Mouse (Mus musculus): ENCODE measurements at regions not wholly inside any gene's neighbourhood (a gene's known extent, or its start where the extent isn't known, plus 50 kb on each side); places are given as distances from the start of the nearest gene placed in this dataset.

GRCm38 (mm10) chr10:96940887-96941518, 324.2 kb downstream of the Btg1 start:
- WGBS (ENCODE audit: insufficient replicate concordance): 61% methylated on average over 6 of the region's 6 CpGs
- DNase-seq (ENCODE audit: low read depth in 3 of 3, low spot score in 3 of 3): no peak

GRCm38 (mm10) chr10:96944229-96944628, 327.4 kb downstream of the Btg1 start:
- DNase-seq (ENCODE audit: low read depth in 3 of 3, low spot score in 3 of 3): no peak

More at GRCm38 (mm10) chr10:96940887-96941518, 324.2 kb downstream of the Btg1 start:
- Histone ChIP-seq H3K4me1 (replicated peaks; ENCODE audit: control insufficient read depth in 2 of 2, insufficient read depth in 2 of 2, low read length in 1 of 2) (no peaks in the 10 kb centered on the region), H3K4me3 (ENCODE audit: insufficient read depth in 1 of 2, low read depth in 2 of 2, low read length in 2 of 2) (no peak overlapping the region), H3K9ac (replicated peaks) (no peak overlapping the region), H3K9me3 (ENCODE audit: control insufficient read depth, low read length) (no peaks in the 10 kb centered on the region), H3K4me2 (ENCODE audit: low read depth) (no peak overlapping the region), H3K36me3 (replicated peaks; ENCODE audit: control insufficient read depth, insufficient read depth, low read depth) (no peaks in the 10 kb centered on the region), H3K27me3 (ENCODE audit: control insufficient read depth, insufficient read depth, low read length) (no peaks in the 10 kb centered on the region), H3K27ac (no peak overlapping the region)
- ATAC-seq (ENCODE audit: insufficient read depth): no peak
- TF ChIP-seq EP300 (IDR thresholded peaks at IDR 0.05; ENCODE audit: low read depth) (no peak), CTCF (IDR thresholded peaks at IDR 0.05; ENCODE audit: low read depth) (no peak)

DNA sequence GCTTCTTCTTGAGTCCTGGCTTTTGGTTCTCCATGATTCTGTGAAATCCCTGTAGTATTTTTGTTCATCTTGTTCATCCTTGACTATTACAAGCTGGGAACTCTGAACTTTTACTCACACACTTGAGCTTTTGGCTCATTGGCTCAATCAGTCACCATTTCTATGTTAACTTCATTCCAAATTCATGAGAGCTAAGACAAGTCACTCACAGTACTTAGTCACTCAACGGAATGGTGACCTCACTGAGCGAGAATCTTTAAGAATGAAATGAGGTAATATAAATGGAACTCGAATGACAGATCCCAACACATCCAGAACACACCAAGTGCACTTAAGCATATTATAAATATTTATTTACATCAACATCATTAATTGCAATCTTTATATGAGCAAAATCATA, 331.2 kb downstream of the Btg1 start:
- H3K4me1 ChIP-seq (replicated peaks; ENCODE audit: control insufficient read depth in 2 of 2, insufficient read depth in 2 of 2, low read length in 1 of 2): no peaks in the 10 kb centered on the region
- TF ChIP-seq EP300 (IDR thresholded peaks at IDR 0.05; ENCODE audit: low read depth): no peak
- TF ChIP-seq CTCF (IDR thresholded peaks at IDR 0.05; ENCODE audit: low read depth): no peak
- H3K4me2 ChIP-seq (ENCODE audit: low read depth): no peak overlapping the region
- no peaks in the 10 kb centered on the region for H3K9me3 ChIP-seq (ENCODE audit: control insufficient read depth, low read length)
- ATAC-seq (ENCODE audit: insufficient read depth) (no peak), DNase-seq (ENCODE audit: low read depth in 3 of 3, low spot score in 3 of 3) (no peak)
- H3K4me3 ChIP-seq (ENCODE audit: insufficient read depth in 1 of 2, low read depth in 2 of 2, low read length in 2 of 2): no peak overlapping the region
- no peak overlapping the region for H3K27ac ChIP-seq
- no peak overlapping the region for H3K9ac ChIP-seq (replicated peaks)
- H3K36me3 ChIP-seq (replicated peaks; ENCODE audit: control insufficient read depth, insufficient read depth, low read depth): no peaks in the 10 kb centered on the region
- H3K27me3 ChIP-seq (ENCODE audit: control insufficient read depth, insufficient read depth, low read length): no peaks in the 10 kb centered on the region
- 52% methylated on average over 3 of the region's 3 CpGs for WGBS (ENCODE audit: insufficient replicate concordance)

More at GRCm38 (mm10) chr10:96944229-96944628, 327.4 kb downstream of the Btg1 start:
- Histone ChIP-seq H3K27me3 (ENCODE audit: control insufficient read depth, insufficient read depth, low read length) (no peaks in the 10 kb centered on the region), H3K4me2 (ENCODE audit: low read depth) (no peak overlapping the region), H3K4me3 (ENCODE audit: insufficient read depth in 1 of 2, low read depth in 2 of 2, low read length in 2 of 2) (no peak overlapping the region), H3K36me3 (replicated peaks; ENCODE audit: control insufficient read depth, insufficient read depth, low read depth) (no peaks in the 10 kb centered on the region), H3K27ac (no peak overlapping the region), H3K9ac (replicated peaks) (no peak overlapping the region), H3K4me1 (replicated peaks; ENCODE audit: control insufficient read depth in 2 of 2, insufficient read depth in 2 of 2, low read length in 1 of 2) (no peaks in the 10 kb centered on the region), H3K9me3 (ENCODE audit: control insufficient read depth, low read length) (no peaks in the 10 kb centered on the region)
- WGBS (ENCODE audit: insufficient replicate concordance): 78% methylated on average over 7 of the region's 7 CpGs
- TF ChIP-seq CTCF (IDR thresholded peaks at IDR 0.05; ENCODE audit: low read depth): no peak
- no peak for TF ChIP-seq EP300 (IDR thresholded peaks at IDR 0.05; ENCODE audit: low read depth)
- no peak for ATAC-seq (ENCODE audit: insufficient read depth)

DNA sequence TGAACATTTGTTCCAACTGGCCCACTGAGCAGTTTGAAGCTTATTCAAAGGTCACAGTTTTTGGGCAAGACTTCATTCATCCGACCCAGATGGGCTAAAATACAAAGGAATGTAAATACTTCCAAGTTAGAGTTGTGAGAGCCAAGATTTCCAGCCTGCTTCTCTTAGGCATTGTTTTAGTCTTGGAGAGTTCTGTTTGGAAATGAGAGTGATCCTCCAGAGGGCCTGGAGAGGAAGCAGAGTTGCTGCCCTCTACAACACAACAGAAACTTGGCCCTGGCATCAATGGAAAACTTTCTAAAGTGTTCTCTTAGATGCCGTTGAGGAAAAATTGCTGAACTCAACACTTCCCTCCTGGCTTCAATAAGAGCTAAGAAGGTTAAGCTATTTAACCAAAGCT, 332.1 kb downstream of the Btg1 start:
- no peak overlapping the region for H3K9ac ChIP-seq (replicated peaks)
- no peaks in the 10 kb centered on the region for H3K4me1 ChIP-seq (replicated peaks; ENCODE audit: control insufficient read depth in 2 of 2, insufficient read depth in 2 of 2, low read length in 1 of 2)
- no peaks in the 10 kb centered on the region for H3K27me3 ChIP-seq (ENCODE audit: control insufficient read depth, insufficient read depth, low read length)
- 55% methylated on average over 2 of the region's 2 CpGs for WGBS (ENCODE audit: insufficient replicate concordance)
- H3K4me2 ChIP-seq (ENCODE audit: low read depth): no peak overlapping the region
- DNase-seq (ENCODE audit: low read depth in 3 of 3, low spot score in 3 of 3) (no peak), ATAC-seq (ENCODE audit: insufficient read depth) (no peak)
- no peaks in the 10 kb centered on the region for H3K36me3 ChIP-seq (replicated peaks; ENCODE audit: control insufficient read depth, insufficient read depth, low read depth)
- H3K4me3 ChIP-seq (ENCODE audit: insufficient read depth in 1 of 2, low read depth in 2 of 2, low read length in 2 of 2): no peak overlapping the region
- no peak for TF ChIP-seq CTCF (IDR thresholded peaks at IDR 0.05; ENCODE audit: low read depth)
- no peak for TF ChIP-seq EP300 (IDR thresholded peaks at IDR 0.05; ENCODE audit: low read depth)
- no peaks in the 10 kb centered on the region for H3K9me3 ChIP-seq (ENCODE audit: control insufficient read depth, low read length)
- no peak overlapping the region for H3K27ac ChIP-seq

DNA sequence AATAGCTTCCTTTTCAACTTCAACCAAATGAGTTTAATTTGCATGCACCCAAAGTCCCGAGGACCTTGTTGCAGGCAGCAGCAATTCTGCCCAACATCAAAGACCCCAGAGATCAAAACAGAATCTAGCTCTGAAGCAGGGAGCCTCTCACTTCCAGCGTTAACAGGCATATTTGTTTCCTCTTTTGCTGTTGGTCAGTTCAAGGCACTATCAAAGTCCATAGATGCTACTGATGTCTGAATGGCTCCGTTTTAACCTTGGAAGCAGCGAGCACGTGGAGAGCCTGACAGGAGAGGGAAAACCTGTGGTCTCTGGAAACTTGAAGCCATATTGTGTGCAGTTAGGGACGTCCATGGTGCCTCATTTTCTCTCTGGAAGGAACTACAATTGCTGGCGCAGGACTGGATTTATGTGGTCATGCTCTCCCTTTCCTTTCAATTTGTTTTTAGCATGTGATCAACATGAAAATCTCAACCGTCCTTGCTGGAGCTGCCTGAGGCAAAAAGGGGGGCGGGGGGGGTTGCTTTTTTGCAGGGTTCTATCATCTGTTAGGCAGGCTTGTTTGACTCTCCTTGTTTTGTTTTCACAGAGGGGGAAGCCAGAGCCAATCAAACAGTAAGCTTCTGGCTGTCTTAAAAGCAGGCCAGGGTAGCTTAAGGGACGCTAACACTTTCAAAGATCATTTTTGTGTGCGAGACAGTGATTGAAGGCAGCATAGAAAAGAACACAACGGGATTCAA, 338.4 kb downstream of the Btg1 start:
- H3K9ac ChIP-seq (replicated peaks): no peak overlapping the region
- no peaks in the 10 kb centered on the region for H3K36me3 ChIP-seq (replicated peaks; ENCODE audit: control insufficient read depth, insufficient read depth, low read depth)
- 38% methylated on average over 12 of the region's 12 CpGs for WGBS (ENCODE audit: insufficient replicate concordance)
- no peak for TF ChIP-seq CTCF (IDR thresholded peaks at IDR 0.05; ENCODE audit: low read depth)
- no peak for TF ChIP-seq EP300 (IDR thresholded peaks at IDR 0.05; ENCODE audit: low read depth)
- no peak for ATAC-seq (ENCODE audit: insufficient read depth)
- no peak overlapping the region for H3K4me3 ChIP-seq (ENCODE audit: insufficient read depth in 1 of 2, low read depth in 2 of 2, low read length in 2 of 2)
- no peak overlapping the region for H3K27ac ChIP-seq
- DNase-seq (ENCODE audit: low read depth in 3 of 3, low spot score in 3 of 3): no peak
- no peaks in the 10 kb centered on the region for H3K4me1 ChIP-seq (replicated peaks; ENCODE audit: control insufficient read depth in 2 of 2, insufficient read depth in 2 of 2, low read length in 1 of 2)
- H3K27me3 ChIP-seq (ENCODE audit: control insufficient read depth, insufficient read depth, low read length): no peaks in the 10 kb centered on the region
- H3K4me2 ChIP-seq (ENCODE audit: low read depth): no peak overlapping the region
- no peaks in the 10 kb centered on the region for H3K9me3 ChIP-seq (ENCODE audit: control insufficient read depth, low read length)

All from liver, embryonic 14.5 days (tissue).